Mouse (Mus musculus): ENCODE data around the gene Lrrtm1. TPM values are rescaled to one million over a fixed set of nuclear protein-coding genes. Genes with fewer than 3 reads are reported as not detected.

Lrrtm1 gene
- total RNA-seq, 2 experiments from 2014 or later = not detected

GRCm38 (mm10) chr6:77253480-77253879 is 11.0 kb downstream of the Lrrtm1 start:
- no peak for DNase-seq
- no peak for TF ChIP-seq CTCF (IDR thresholded peaks at IDR 0.05)
- Histone ChIP-seq H3K27ac (no peak overlapping the region), H3K4me3 (no peak overlapping the region)
- intact Hi-C loops (cut with DNase I) = no loop called here

- no peak for TF ChIP-seq CTCF (IDR thresholded peaks at IDR 0.05)
- no peak overlapping the region for H3K4me3 ChIP-seq
- intact Hi-C loops (cut with DNase I) = no loop called here
- no peak for DNase-seq
- H3K27ac ChIP-seq = no peak overlapping the region
Measured at GRCm38 (mm10) chr6:77256348-77256747, 13.9 kb downstream of the Lrrtm1 start.

GRCm38 (mm10) chr6:77257358-77258105 is 15.0 kb downstream of the Lrrtm1 start:
- intact Hi-C loops (cut with DNase I) = no loop called here
- H3K27ac ChIP-seq = no peak overlapping the region
- DNase-seq = no peak
- TF ChIP-seq CTCF (IDR thresholded peaks at IDR 0.05) = peak; percentile 28; the same call in 1 of the 2 replicates
- no peak overlapping the region for H3K4me3 ChIP-seq

GRCm38 (mm10) chr6:77265163-77265562 is 22.7 kb downstream of the Lrrtm1 start:
- no peak overlapping the region for H3K27ac ChIP-seq
- intact Hi-C loops (cut with DNase I) = no loop called here
- no peak overlapping the region for H3K4me3 ChIP-seq

GRCm38 (mm10) chr6:77278794-77279193 is 36.3 kb downstream of the Lrrtm1 start:
- no peak for TF ChIP-seq CTCF (IDR thresholded peaks at IDR 0.05)
- intact Hi-C loops (cut with DNase I) = no loop called here
- DNase-seq = no peak

More at GRCm38 (mm10) chr6:77265163-77265562, 22.7 kb downstream of the Lrrtm1 start:
- no peak for TF ChIP-seq CTCF (IDR thresholded peaks at IDR 0.05)
- no peak for DNase-seq

GRCm38 (mm10) chr6:77286317-77286716 is 43.8 kb downstream of the Lrrtm1 start:
- DNase-seq = no peak
- intact Hi-C loops (cut with DNase I) = no loop called here
- TF ChIP-seq CTCF (IDR thresholded peaks at IDR 0.05) = no peak
- no peak overlapping the region for H3K27ac ChIP-seq
- H3K4me3 ChIP-seq = no peak overlapping the region

More at GRCm38 (mm10) chr6:77278794-77279193, 36.3 kb downstream of the Lrrtm1 start:
- Histone ChIP-seq H3K27ac (no peak overlapping the region), H3K4me3 (no peak overlapping the region)

GRCm38 (mm10) chr6:77288402-77288801 is 45.9 kb downstream of the Lrrtm1 start:
- H3K27ac ChIP-seq = no peak overlapping the region
- TF ChIP-seq CTCF (IDR thresholded peaks at IDR 0.05) = no peak
- intact Hi-C loops (cut with DNase I) = no loop called here
- H3K4me3 ChIP-seq = no peak overlapping the region
- DNase-seq = no peak

- Histone ChIP-seq H3K27ac (no peak overlapping the region), H3K4me3 (no peak overlapping the region)
- no peak for TF ChIP-seq CTCF (IDR thresholded peaks at IDR 0.05)
- DNase-seq = no peak
- intact Hi-C loops (cut with DNase I) = no loop called here
Measured at GRCm38 (mm10) chr6:77291415-77291814, 48.9 kb downstream of the Lrrtm1 start.

- intact Hi-C loops (cut with DNase I) = no loop called here
- Histone ChIP-seq H3K4me3 (no peak overlapping the region), H3K27ac (no peak overlapping the region)
- DNase-seq = no peak
- TF ChIP-seq CTCF (IDR thresholded peaks at IDR 0.05) = no peak
Measured at GRCm38 (mm10) chr6:77301305-77301704, 58.8 kb downstream of the Lrrtm1 start.

- DNase-seq = no peak
- intact Hi-C loops (cut with DNase I) = no loop called here
- no peak overlapping the region for H3K4me3 ChIP-seq
- no peak overlapping the region for H3K27ac ChIP-seq
- no peak for TF ChIP-seq CTCF (IDR thresholded peaks at IDR 0.05)
Measured at GRCm38 (mm10) chr6:77306796-77307195, 64.3 kb downstream of the Lrrtm1 start.
